Mouse (Mus musculus) forebrain, embryonic 14.5 days (tissue): Measurements from ENCODE around the gene Nemf. TPM values are rescaled to one million over a fixed set of nuclear protein-coding genes. Genes with fewer than 3 reads are reported as not detected.
"Not testable (repeated sequence)": the region's sequence is repeated elsewhere in the genome, so short reads cannot be mapped to it uniquely, and the experiment has no call there.

ENCODE experiments used
- ATAC-seq: fragments of 200-750 bp; cut with Nextera tagmentation; 2 replicates; pipeline ENCODE4 v1.8.0; 2017; ENCODE audit warnings: mild to moderate bottlenecking, moderate library complexity
- DNase-seq: peaks from one replicate; pipeline ENCODE4 v3.0.0-alpha.2; 2015; ENCODE audit warnings: low spot score
- H3K27ac ChIP-seq: fragments of 300-500 bp; sonication (generic); 2 replicates; pipeline ENCODE4 v1.5.1; 2014; ENCODE audit warnings: low read depth, mild to moderate bottlenecking, control low read depth, low read length, moderate library complexity
- H3K27me3 ChIP-seq: fragments of 300-500 bp; sonication (generic); replicated peaks from 2 replicates; pipeline ENCODE4 v1.6.1; 2014; ENCODE audit warnings: low read length, control low read depth, mixed read lengths; ENCODE audit not compliant: control insufficient read depth, insufficient read depth
- H3K36me3 ChIP-seq: fragments of 300-500 bp; sonication (generic); 2 replicates; pipeline ENCODE4 v1.6.1; 2014; ENCODE audit warnings: low read length, control low read depth; ENCODE audit not compliant: control insufficient read depth, insufficient read depth
- H3K4me1 ChIP-seq: fragments of 300-500 bp; sonication (generic); 2 replicates; pipeline ENCODE4 v1.6.1; 2014; ENCODE audit warnings: antibody characterized with exemption, low read length, control low read depth; ENCODE audit not compliant: control insufficient read depth, insufficient read depth
- H3K4me2 ChIP-seq: fragments of 300-500 bp; sonication (generic); 2 replicates; pipeline ENCODE4 v1.6.1; 2014; ENCODE audit warnings: mild to moderate bottlenecking, control low read depth, low read length
- H3K4me3 ChIP-seq: fragments of 300-500 bp; sonication (generic); 2 replicates; pipeline ENCODE4 v1.5.1; 2014; ENCODE audit warnings: low read depth, low read length, control low read depth
- H3K9ac ChIP-seq: fragments of 300-500 bp; sonication (generic); 2 replicates; pipeline ENCODE4 v1.6.1; 2014; ENCODE audit warnings: mild to moderate bottlenecking, low read length, control low read depth, moderate library complexity
- H3K9me3 ChIP-seq: fragments of 300-500 bp; sonication (generic); replicated peaks from 2 replicates; pipeline ENCODE4 v1.6.1; 2016; ENCODE audit warnings: low read length, control low read depth, mixed read lengths; ENCODE audit not compliant: control insufficient read depth
- WGBS: fragments of 180-500 bp; shearing (Covaris S2); extraction: QIAGEN DNeasy Blood & Tissue Kit; methylation state at CpG from one replicate; pipeline ENCODE4 v1.1.7; 2014; 5-methylcytosine and 5-hydroxymethylcytosine counted together
- polyA plus RNA-seq: library from polyadenylated mRNA; unstranded; fragments of >200 nt; fragmentation: Nextera tagmentation; extraction: Ambion mirVana; gene quantifications from 2 replicates; pipeline ENCODE4 v1.2.1, GENCODE M21; 2014

The Nemf gene
- polyA plus RNA-seq, 1 experiment from 2014 or later: 67.4 TPM

DNA sequence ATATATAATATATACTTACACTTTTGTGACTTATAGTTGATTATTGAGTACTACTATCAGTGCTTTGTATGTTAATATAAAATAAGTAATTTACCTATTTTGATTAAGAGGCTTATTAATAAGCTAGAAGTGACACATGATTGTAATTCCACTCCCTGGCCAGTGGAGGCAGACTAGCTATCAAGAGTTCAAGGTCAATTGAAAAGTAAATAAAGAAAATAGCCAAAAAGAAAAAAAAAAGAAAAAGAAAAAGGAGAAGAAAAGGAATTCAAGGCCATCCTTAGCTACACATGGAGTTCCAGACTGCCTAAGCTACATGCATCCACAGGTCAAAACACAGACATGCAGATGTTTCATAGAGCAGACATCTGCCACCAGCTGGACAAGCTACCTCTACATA lies 9.5 kb upstream of the Nemf start:
- H3K9ac ChIP-seq: no peak overlapping the region
- H3K4me1 ChIP-seq: 0 out of 2 replicates have a peak, but pooled peaks cover 3% of the 10 kb centered on the region
- no peak overlapping the region for H3K4me2 ChIP-seq
- ATAC-seq (no peak), DNase-seq (no peak)
- H3K9me3 ChIP-seq: no peaks in the 10 kb centered on the region
- H3K27me3 ChIP-seq: no peaks in the 10 kb centered on the region
- no peak overlapping the region for H3K27ac ChIP-seq
- H3K36me3 ChIP-seq: no peaks in the 10 kb centered on the region
- H3K4me3 ChIP-seq: no peak overlapping the region

DNA sequence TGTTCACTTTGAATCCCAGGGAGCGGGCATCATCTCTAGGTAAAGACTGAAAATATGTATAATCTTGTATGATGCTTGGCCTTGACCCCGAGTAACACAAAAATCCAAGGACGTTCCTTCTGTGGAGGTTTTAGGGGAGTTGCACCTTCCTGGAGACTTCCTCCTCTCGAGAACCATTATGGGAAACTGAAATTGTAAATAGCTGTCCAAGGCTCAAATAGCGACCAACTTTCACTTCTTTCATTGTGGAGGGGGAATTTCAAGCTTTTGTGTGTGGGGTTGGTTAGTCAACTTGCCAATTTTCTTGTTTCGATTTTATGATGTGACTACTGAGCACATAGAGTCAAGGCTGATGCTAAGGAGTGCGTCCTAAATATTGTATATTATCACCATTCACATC lies 8.8 kb upstream of the Nemf start:
- Histone ChIP-seq H3K4me3 (no peak overlapping the region), H3K9ac (no peak overlapping the region), H3K36me3 (no peaks in the 10 kb centered on the region), H3K4me2 (no peak overlapping the region), H3K27ac (no peak overlapping the region), H3K4me1 (0 out of 2 replicates have a peak, but pooled peaks cover 3% of the 10 kb centered on the region), H3K27me3 (no peaks in the 10 kb centered on the region), H3K9me3 (no peaks in the 10 kb centered on the region)
- ATAC-seq (no peak), DNase-seq (no peak)
- 81% methylated on average over 7 of the region's 7 CpGs for WGBS

DNA sequence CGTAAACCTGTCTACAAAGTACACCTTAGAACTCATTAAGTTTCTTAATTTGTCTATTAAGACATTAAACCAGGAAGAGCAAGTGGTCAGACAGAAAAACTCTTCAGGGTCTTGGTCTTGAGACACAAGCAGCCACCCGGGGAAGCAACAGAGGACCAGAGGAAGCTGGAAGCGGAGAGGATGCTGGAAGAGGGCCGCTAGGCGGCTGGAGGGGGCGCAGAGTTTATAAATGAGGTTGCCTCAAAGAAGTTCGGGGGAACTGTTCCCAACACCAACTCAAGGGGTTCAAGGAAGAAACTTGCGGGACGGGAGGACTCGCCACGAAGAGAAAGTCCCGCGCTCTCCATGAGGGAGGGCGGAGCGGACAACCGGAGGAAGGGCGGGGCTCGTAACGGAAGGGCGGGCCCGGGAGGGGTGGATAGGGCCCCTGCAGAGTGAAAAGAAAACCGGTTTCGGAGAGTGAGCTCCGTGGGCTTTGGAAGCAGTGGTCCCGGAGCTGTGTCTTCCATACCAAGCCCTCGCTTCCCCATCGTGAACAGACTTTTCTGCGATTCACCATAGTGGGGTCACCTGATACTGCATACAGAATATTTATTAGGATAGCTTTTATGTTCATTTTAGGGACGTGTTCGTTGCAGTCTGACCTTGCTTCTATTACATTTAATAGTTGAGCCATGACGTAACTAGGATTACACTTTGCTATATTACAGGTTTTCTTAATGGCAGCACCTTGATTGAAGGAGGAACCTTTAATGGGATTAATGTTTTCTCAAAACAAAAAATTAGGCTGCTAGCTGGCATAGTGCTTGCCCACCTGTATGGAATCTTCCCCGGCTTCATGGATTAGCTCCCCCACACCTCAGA lies 7.2 kb upstream of the Nemf start:
- Histone ChIP-seq H3K9ac (peak overlapping the region; percentile 42), H3K9me3 (no peaks in the 10 kb centered on the region), H3K4me2 (peak overlapping the region; percentile 55), H3K36me3 (no peaks in the 10 kb centered on the region), H3K27ac (no peak overlapping the region), H3K27me3 (no peaks in the 10 kb centered on the region), H3K4me1 (0 out of 2 replicates have a peak, but pooled peaks cover 3% of the 10 kb centered on the region), H3K4me3 (peak overlapping the region; percentile 33)
- 0 out of 2 replicates have a peak, but pooled peaks have one; percentile 6 for ATAC-seq
- DNase-seq: peak; percentile 61
- WGBS: 4% methylated on average over 32 of the region's 32 CpGs

DNA sequence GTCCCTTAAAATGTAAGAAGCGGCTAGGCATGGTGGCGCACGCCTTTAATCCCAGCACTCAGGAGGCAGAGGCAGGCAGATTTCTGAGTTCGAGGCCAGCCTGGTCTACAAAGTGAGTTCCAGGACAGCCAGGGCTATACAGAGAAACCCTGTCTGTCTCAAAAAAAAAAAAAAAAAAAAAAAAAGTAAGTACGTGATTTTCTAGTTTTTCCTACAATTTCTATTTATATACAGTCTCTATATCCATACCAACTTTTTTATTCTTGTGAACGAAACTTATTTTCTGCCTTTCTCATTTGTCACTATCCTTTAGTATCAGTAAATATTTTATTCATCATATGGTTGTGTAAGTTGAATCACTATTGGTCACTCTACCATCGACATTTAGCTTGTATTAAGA lies 6.1 kb upstream of the Nemf start:
- H3K4me2 ChIP-seq, H3K27ac ChIP-seq, H3K9me3 ChIP-seq, ATAC-seq, H3K4me3 ChIP-seq, H3K9ac ChIP-seq, DNase-seq, H3K36me3 ChIP-seq, H3K4me1 ChIP-seq, H3K27me3 ChIP-seq: not testable (repeated sequence)
- 95% methylated on average over 7 of the region's 7 CpGs for WGBS

DNA sequence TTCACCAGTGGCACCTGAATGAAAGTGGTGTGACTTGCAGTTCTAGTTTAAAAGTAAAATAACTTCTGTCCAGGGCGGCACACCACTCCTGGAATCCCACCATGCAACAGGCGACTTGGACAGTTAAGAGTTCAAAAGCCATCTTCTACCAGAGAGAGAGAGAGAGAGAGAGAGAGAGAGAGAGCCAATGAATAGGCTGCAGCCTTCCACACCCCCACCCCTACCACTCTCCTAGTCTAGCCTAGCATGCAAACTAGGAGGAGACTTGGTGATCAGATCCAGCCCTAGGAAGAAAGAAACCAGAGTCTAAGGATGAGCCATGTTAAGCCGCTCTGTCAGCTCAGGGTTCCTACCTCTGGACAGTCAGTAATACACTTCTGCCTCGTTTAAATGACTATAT lies 5.4 kb upstream of the Nemf start:
- no peak overlapping the region for H3K9ac ChIP-seq
- ATAC-seq: no peak
- peak overlapping the region; percentile 45 for H3K4me2 ChIP-seq
- H3K27ac ChIP-seq: no peak overlapping the region
- H3K4me3 ChIP-seq: peak overlapping the region; percentile 29; the same call in 1 of the 2 replicates
- WGBS: 49% methylated on average over 4 of the region's 4 CpGs
- H3K4me1 ChIP-seq: peaks cover 5% of the 10 kb centered on the region; the same call in 1 of the 2 replicates
- H3K36me3 ChIP-seq: no peaks in the 10 kb centered on the region
- DNase-seq: no peak
- no peaks in the 10 kb centered on the region for H3K27me3 ChIP-seq
- H3K9me3 ChIP-seq: no peaks in the 10 kb centered on the region

DNA sequence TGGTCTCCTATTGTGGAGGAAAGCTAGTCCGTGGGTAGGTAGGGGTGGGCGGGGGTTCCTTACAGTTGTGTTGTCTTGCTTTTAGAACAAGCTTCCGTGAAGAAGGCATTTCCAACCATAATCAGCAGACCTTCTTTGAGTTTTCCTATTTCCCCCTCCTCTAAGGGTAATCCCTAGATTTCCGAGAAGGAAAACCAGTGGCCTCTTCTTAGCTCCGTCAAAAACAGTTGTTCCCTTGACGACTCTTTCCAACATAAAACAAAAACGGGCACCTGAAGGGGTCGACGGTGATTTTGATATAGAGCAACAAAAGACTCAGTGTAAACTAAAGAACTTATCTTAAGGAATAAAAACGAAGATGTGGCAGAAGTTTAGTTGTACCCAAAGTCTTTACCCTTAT lies 5.0 kb upstream of the Nemf start:
- H3K27ac ChIP-seq: peak overlapping the region; percentile 16
- no peaks in the 10 kb centered on the region for H3K27me3 ChIP-seq
- H3K9ac ChIP-seq: peak overlapping the region; percentile 46
- peak overlapping the region; percentile 29 for H3K4me3 ChIP-seq
- no peak for DNase-seq
- peaks cover 7% of the 10 kb centered on the region; the same call in 1 of the 2 replicates for H3K4me1 ChIP-seq
- H3K9me3 ChIP-seq: no peaks in the 10 kb centered on the region
- 4% methylated on average over 10 of the region's 10 CpGs for WGBS
- H3K36me3 ChIP-seq: no peaks in the 10 kb centered on the region
- peak overlapping the region; percentile 45 for H3K4me2 ChIP-seq
- no peak for ATAC-seq

DNA sequence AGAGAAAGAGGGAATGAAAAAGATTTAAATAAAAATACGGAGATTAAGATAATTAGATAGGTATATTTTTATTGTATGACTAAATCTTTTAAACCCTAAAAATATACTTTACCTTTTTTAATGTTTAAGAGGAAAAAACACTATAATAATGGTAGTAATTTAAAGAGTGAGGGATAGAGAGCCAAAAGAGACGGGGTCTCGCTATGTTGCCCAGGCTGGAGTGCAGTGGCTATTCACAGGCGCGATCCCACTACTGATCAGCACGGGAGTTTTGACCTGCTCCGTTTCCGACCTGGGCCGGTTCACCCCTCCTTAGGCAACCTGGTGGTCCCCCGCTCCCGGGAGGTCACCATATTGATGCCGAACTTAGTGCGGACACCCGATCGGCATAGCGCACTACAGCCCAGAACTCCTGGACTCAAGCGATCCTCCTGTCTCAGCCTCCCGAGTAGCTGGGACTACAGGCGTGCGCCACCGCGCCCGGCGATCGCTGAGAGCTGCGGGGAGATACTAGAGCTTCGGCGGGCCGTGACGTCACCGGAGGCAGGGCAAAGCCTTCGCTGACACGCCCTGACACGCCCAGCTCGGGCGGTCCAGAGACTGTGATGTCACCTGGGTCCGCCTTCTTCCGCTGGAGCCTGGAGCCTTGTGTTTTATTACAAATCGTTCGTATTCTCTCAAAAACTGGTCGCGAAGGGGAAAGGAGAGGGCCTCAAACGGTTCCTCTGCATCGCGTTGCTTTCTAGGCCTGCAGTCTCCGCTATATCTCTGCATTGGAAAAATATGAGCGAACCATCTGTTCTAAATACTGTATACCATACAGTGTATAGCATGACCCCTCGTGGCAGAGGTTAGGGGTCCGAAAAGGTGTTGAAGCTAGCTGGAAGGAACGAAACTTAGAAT lies 4.3 kb upstream of the Nemf start:
- not testable (repeated sequence) for H3K9me3 ChIP-seq, H3K36me3 ChIP-seq, H3K4me1 ChIP-seq, H3K27me3 ChIP-seq
- under 1% methylated on average over 38 of the region's 50 CpGs for WGBS
- Histone ChIP-seq H3K4me2 (peak overlapping the region; percentile 45), H3K27ac (peak overlapping the region; percentile 16), H3K9ac (peak overlapping the region; percentile 46), H3K4me3 (peak overlapping the region; percentile 29)
- DNase-seq (peak; percentile 98), ATAC-seq (peak; percentile 95)

DNA sequence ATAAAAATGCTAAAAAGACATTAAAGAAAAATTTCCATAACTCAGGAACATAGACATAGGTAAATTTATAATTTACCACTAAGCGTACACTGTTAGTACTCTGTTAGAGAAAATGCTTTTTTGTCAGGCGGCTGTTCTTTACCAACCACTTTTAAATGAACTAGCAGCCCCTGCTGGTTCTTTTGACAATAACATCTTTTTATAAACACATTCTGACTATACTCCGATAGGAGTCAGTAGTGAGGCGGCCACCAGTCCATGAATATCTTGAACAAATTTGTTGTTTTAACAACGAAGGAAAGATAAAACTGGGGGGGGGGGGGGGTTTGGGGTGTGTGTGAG lies 3.7 kb upstream of the Nemf start:
- ATAC-seq (peak; percentile 2; the same call in 1 of the 2 replicates), DNase-seq (peak; percentile 84)
- no peak overlapping the region for H3K27ac ChIP-seq
- 16% methylated on average over 5 of the region's 5 CpGs for WGBS
- no peaks in the 10 kb centered on the region for H3K9me3 ChIP-seq
- H3K27me3 ChIP-seq: no peaks in the 10 kb centered on the region
- H3K4me2 ChIP-seq: no peak overlapping the region
- H3K36me3 ChIP-seq: no peaks in the 10 kb centered on the region
- no peak overlapping the region for H3K4me3 ChIP-seq
- no peak overlapping the region for H3K9ac ChIP-seq
- peaks cover 9% of the 10 kb centered on the region; the same call in 1 of the 2 replicates for H3K4me1 ChIP-seq
